Mouse (Mus musculus) adrenal gland, postnatal 25 days (tissue): Measurements from ENCODE around the gene Tmem145. TPM values are rescaled to one million over a fixed set of nuclear protein-coding genes. Genes with fewer than 3 reads are reported as not detected.
"Not testable (repeated sequence)": the region's sequence is repeated elsewhere in the genome, so short reads cannot be mapped to it uniquely, and the experiment has no call there.

Experiments used
- DNase-seq: peaks from one replicate; pipeline ENCODE4 v3.0.0; 2021; ENCODE audit warnings: mixed read lengths
- long read RNA-seq: library from polyadenylated mRNA; stranded (forward); transcript quantifications from one replicate; pipeline ENCODE4 v2.0.0, GENCODE M21; 2021
- total RNA-seq: library from RNA; stranded (reverse); gene quantifications from 2 replicates; pipeline ENCODE4 v1.2.3, GENCODE M21; 2021

Tmem145 gene
- 1.6 and 3.7 TPM in 2 replicates for total RNA-seq
- long read RNA-seq, partial matches to known transcripts: 0 of 2 reads
- long read RNA-seq, other reads (novel, unspliced or antisense): 1 of 2 reads

DNA sequence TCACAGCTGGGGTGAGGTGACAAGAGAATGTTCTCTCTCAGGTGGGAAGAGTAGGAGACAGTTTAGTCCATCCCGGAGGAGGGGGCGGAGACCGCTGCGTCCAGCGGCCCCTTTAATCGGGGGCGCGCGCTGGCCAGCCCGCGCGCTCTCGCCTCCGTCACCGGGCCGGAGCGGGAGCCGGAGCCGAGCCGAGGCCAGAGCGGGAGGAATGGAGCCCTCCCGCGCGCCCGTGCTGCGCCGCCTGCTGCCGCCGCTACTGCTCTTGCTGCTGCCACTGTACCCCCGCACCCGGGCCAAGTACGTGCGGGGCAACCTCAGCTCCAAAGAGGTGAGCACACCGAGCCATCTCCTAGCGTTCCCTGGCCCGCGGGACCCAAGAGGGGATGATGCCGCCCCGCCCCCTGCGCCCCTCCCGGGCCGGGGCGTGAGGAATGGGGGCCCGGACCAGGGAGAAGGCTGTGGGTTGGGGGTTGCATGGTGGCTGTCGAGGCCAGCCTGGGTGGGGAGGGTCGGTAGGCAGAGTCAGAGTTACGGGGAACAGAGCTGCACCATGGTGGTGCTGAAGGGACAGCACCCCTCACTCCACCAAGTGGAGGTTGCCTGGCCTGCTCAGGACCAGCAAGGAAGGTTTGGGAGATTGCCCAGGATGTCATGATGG lies at the start of gene Tmem145:
Gene Tmem145 (plus strand): TSS at position 151 of the 658 bp plus-strand sequence.
- peak; percentile 52 for DNase-seq

DNA sequence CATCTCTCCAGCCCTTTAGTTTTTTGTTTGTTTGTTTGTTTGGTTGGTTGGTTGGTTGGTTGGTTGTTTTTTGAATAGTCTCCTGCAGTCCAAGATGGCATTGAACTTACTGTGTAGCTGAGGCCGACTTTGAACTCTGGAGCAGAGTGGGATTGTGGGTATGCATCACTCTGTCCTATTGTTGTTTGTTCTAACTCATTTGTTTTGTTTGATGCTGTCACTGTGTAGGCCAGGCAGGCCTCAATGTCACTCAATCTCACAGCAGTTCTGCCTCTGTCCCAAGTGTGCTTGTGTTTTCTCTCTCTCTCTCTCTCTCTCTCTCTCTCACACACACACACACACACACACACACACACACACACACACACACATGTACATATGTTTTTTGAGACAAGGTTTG lies 44.0 kb upstream of the Tmem145 start:
- DNase-seq: no peak

DNA sequence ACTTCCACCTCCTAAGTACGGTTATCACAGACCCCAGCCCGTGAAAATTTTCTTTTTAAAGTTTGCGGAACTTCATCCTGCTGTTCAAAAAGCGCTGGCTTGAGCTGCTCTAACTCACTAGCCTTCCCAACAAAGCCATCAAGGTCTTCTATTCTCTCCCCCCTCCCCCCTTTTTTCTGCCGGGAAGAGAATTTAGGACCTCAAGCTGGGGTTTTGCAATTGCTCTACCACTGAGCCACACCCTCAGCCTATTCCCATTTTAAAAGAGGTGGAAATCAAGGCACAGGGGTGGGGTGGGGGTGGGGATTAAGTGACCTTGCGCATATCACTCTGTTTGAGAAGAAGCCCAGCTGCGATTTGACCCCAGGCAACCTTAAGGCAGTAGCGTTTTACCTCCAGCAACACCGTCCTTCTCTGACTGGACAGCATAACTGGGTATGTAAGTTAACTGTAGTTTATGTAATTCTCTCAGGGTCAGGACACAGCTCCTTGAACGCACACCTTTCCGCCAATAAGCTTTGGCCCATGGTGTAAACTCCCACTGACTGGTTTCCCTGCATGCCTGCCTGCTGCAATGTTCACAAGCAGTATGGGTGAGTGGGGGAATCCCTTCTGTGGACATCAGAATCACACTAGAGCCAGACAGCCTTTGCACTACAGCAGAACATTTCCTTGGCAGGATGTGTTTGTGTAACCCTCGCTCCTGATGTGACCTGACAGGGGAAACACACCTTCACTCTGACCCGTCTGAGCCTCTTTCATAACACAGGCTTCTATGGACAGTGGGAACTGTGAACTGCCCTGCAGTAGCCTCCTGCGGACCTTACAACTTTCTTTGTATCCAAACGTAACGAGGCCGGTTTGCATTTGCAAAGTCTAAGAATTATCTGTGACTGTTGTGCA lies 41.7 kb upstream of the Tmem145 start:
- DNase-seq: no peak

DNA sequence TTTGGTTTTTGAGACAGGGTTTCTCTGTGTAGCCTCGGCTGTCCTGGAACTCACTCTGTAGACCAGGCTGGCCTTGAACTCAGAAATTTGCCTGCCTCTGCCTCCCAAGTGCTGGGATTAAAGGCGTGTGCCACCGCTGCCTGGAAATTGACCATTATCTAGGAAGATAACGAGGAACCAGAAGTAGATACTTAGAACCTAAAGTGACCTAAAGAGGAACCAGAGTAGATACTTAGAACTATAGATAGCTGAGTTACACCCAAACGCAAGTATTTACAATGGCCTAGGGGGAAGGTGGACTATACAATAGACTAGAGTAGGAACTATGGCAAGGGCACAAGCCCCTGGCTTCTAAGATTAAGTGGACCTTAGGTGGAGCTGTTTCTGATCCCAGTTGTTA lies 40.2 kb upstream of the Tmem145 start:
- not testable (repeated sequence) for DNase-seq

DNA sequence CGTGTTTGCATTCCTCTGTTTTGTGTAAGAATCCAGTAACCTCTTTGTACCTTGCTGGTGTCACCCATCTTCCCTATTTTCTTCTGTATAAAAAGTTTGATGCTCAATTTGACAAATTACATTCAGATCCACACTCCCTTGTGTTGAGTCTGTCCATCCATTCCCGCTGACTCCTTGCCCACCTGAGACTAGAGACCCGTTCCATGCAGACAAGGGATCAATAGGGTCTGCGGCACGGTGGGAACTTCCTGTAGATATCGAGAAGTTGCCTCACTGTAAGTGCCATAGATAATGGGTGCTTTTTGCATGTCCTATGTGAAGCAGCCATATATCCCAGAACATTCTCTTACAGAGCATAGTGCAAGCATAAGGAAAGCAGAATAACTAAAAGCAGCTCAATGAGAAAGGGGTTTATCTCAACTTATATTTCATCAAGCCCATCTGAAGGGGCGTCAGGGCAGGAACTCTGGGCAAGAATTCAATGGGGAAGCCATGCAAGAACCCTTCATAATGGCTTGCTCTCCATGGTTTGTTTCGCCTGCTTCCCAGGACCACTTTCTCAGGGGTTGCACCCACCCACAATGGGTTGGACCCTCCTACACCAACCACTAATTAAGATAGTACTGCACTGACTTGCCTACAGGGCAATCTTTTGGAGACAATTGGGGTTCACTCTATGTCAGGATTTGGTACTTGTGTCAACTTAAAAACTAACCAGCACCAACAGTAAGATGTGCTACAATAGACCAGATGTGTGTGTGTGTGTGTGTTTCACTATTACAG lies 39.5 kb upstream of the Tmem145 start:
- DNase-seq: no peak

DNA sequence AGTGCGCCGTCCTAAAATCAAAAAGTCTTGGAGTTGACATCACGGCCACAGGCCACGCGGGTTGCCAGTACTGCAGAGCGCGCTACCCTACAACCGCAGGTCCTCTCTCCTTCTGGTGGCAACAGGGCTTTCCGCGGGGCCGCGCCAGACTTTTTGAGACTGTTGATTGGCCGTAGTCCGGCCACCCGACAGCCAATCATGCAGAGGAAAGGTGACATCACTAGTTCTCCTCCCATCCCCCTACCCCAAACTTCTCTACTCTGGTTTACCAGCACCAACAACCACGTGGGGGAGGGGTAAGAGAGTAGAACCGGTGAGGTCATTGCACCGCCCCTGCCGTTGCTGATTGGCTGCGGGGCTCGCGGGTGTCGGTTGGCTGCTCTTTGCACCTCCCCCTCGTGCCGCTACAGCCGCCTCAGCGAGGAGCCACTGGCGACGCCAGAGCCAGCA lies 38.6 kb upstream of the Tmem145 start, which contains the start of gene Cic:
Gene Cic (plus strand): TSS at position 404 of the 450 bp plus-strand sequence.
- DNase-seq: peak; percentile 94

DNA sequence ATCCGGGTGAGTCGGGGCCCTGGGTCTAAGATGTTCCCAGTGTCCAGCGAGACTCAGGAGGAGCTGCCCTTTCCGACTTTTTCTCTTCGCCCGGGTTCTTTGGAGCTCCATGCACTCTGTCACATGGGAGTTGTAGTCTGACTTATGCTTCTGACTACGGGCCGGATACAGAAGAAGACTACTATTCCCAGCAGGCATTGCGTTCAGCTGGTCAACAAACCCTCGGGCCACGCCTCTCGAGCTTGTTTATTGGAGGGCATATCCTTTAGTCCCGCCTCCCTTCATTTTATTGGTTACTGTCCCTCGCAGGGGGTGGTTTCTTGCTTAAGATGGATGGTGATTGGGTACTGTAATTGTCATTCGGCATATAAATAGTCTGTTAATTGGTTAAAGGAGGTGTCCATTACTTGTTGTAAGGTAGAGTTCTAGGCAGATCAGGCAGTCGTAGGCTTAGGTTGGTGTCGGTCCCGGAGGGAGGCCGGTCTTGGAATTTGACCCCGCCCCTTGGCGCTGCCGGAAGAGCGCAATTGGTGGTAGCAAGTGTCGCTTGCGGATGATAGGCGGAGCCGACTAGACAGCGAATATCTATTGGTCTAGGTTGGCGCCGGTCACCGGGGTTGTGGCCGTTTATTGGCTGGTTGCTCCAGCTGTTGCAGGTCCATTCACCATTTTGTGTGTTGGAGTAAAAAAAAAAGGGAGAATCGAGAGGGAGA lies 38.0 kb upstream of the Tmem145 start:
- DNase-seq: peak; percentile 96

DNA sequence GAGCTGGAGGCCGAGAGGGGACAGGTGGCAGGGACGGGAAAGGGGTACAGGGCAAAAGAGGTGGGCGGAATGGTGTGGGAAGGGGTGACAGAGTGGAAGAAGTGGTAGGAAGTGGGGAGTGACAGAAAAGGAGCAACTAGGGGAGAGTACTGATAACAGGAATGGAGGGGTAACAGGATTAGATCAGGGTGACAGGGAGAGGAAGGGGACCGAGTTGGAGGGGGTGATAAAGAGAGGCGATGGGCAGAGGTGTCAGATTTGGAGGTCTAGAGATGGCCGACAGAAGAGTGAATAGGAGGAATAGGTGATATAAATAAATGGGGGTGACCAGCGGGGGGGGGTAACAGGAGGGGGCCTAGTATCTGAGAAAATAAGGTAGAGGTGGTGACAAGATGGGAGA lies 37.3 kb upstream of the Tmem145 start:
- DNase-seq: no peak

DNA sequence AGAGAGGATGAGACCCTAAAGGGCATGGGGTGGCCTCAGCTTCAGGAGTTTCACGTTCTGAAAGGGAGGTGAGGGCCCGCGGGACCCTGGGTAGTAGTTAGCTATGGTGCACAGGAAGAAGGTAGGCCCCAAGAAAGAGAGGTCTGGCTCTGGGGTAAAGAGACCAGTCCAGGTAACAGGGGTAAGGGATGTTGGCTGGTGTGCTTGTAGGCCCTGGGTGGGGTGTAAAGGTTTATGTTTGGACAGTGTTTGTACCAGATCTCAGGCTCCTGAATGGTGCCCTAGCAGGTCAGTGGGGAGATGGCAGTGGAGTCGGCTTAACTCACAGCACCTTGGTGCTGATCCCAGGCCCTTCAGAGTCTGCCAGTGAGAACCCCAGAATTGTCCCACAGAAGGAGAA lies 36.9 kb upstream of the Tmem145 start:
- no peak for DNase-seq

DNA sequence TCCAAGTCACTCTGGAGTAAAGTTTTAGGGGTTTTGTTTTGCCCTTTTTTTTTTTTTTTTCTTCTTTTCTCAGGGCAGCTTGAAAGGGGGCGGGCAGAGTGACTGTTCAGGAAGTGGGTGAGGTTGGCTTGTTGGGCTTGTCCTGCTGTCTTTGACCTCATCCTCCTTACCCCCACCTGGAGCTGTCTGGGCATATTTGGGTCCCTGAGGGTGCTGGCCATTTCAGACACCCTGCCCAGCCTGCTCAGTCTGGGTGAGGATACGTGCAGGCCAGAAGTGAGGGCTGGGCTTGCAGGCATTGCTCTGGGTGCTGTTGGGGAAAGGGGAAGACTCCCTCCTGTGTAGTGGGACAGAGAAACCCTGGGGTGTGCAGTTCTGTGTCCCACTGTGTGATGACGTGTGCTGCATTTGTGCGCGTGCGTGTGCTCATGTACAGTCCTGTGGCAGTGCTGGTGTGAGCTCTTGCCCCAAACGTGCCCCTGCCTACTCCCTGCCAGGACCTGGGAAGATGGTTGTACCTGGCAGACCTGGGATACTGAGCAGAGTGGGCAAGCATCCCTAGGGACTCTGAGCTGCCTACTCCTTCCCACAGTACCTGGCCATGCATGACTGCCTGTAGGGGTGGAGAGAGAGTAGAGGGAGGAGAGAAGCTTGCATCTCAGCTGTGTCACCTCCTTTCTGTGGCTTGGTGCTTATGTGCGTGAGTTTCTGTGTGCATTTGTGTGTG lies 36.2 kb upstream of the Tmem145 start:
- DNase-seq: no peak

DNA sequence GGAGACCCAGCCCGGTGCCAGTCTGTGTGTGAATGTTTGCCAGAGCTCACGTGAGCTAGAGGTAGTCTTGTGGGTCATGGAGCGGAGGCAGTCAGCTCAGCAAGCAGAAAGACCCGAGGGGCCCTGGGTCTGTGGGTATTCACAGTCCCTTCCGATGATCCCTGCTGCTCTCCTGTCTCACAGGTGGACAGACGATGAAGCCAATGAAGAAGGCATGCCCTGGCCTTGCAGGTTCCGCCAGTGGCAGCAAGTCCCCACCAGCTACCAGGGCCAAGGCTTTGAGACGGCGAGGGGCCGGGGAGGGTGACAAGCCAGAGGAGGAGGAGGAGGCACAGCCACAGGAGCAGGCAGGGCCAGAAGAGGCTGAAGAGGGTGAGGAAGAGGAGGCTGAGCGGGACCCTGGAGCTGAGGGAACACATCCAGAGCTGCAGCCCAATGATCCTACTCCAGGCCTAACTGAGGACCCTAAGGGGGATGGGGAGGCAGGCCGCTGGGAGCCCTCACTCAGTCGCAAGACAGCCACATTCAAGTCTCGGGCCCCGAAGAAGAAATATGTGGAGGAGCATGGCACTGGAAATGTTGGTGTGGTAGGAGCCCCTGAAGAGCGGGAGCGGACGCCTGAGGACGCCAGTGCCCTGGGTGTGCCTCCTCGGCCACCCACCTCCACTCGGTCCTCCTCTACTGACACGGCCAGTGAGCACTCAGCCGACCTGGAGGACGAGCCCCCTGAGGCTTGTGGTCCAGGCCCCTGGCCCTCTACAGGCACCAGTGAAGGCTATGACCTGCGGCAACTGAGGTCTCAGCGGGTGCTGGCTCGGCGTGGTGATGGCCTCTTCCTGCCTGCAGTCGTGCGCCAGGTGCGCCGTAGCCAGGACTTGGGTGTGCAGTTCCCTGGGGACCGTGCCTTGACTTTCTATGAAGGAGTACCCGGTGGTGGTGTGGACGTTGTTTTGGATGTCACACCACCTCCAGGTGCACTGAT lies 35.0 kb upstream of the Tmem145 start:
- no peak for DNase-seq

DNA sequence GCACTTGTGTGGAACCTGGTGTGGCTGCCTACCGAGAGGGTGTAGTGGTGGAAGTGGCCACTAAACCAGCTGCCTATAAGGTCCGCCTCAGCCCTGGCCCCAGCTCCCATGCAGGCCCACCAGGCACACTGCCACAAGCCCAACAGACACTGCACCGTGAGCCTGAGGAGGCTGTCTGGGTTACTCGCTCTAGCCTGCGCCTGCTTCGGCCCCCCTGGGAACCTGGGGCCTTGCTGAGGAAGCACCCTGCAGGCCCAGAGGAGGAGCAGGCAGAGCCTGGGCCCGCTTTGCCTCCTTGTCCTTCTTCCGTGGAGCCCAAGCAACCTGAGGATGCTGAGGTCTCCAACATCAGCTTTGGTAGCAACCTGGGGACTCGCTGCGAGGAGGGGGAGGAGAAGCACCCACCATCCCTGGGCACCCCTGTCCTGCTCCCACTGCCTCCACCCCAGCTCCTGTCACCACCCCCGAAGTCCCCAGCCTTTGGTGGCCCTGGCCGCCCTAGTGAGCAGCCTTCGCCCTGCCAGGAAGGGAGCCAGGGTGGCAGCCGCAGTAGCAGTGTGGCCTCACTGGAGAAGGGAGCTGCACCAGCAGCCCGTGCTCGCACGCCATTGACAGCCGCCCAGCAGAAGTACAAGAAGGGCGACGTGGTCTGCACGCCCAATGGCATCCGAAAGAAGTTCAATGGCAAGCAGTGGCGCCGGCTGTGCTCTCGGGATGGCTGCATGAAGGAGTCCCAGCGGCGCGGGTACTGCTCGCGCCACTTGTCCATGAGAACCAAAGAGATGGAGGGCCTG lies 34.1 kb upstream of the Tmem145 start:
- DNase-seq: no peak

DNA sequence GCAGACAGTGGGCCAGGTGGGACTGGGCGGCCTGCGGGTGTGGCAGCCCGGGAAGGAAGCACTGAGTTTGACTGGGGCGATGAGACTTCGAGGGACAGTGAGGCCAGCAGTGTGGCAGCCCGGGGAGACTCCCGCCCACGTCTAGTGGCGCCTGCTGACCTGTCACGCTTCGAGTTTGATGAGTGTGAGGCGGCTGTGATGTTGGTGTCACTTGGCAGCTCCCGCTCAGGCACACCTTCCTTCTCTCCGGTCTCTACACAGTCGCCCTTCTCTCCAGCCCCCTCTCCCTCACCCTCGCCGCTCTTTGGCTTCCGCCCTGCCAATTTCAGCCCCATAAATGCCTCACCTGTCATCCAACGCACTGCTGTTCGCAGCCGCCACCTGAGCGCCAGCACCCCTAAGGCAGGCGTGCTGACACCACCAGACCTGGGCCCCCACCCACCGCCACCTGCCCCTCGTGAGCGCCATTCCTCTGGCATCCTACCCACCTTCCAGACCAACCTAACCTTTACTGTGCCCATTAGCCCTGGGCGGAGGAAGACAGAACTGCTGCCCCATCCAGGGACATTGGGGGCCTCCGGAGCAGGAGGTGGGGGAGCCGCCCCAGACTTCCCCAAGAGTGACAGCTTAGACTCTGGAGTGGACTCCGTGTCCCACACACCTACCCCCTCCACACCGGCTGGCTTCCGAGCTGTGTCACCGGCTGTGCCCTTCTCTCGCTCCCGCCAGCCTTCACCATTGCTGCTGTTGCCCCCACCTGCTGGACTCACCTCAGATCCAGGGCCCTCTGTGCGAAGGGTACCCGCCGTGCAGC lies 33.3 kb upstream of the Tmem145 start:
- no peak for DNase-seq

DNA sequence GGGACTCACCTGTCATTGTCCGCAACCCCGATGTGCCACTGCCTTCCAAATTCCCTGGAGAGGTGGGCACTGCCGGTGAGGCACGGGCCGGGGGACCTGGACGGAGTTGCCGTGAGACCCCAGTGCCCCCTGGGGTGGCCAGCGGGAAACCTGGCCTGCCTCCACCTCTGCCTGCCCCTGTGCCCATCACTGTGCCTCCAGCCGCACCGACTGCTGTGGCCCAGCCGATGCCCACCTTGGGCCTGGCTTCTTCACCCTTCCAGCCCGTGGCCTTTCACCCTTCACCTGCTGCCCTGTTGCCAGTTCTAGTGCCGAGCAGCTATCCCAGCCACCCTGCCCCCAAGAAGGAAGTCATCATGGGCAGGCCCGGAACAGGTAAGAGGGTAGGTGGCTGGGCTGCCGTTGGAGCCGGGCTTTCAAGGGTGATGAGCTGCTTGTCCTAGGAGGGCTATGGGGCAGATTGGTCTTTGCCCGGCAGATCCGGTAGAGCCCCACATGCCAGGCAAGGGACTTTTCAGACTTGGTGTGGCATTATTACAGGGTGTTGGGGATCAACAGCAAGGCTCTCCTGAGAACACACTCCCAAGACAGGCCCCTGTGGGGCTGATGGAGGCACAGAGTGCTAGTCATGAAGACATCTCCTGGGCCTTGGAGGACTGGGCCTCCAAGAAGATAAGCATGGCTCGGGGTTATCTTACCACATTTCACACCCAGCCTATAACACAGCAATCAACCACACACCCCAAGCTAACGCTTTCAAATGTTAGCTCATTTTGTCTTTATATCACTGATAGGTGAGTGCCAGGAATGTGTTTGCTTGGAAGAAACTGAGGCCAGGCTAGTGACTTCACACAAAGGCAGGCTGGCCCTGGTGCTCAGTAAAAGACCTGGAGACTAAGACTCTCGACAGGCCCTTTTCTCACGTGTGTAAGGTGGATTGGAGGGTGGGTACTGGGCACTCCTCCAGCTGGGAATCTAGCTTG lies 32.4 kb upstream of the Tmem145 start:
- no peak for DNase-seq

DNA sequence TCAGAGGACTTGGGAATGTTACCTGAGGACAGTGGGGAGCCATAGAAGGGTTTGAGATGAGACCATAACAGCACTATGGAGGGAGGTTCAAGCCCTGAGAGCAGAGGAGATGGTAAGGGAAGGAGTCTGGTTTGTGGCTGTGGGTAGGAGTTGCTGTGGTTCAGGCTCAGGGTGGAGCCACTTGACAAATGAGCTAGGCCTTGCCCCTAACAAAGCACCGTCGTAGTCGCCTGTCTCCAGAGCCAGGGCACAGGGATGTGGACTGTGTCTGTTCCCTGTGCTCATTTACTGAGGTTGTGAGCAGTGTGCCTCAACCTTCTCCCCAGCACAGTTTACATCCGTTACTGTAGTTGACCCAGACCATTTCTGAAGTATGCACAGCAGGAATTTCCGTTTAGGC lies 31.3 kb upstream of the Tmem145 start:
- no peak for DNase-seq

DNA sequence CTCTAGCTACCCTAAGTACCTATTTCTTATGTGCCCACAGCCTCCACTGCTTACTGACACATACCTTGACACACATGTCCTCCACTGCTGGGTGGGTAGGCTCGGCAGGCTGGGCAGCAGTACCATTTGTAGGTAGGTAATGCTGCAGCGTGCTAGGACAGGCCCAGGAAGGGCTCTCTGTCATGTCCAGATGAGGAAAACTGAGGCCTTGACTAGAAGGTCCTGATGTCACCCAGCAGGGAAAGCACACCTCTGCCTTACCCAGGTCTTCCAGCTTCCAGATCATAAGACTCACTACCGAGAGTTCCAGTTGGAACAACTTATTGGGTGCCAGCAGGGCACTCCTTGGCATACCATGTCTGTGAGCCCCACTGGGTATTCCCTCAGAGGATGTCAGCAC lies 30.9 kb upstream of the Tmem145 start:
- no peak for DNase-seq
